Mouse (Mus musculus): Measurements from ENCODE around the gene Acss1. TPM values are rescaled to one million over a fixed set of nuclear protein-coding genes. Genes with fewer than 3 reads are reported as not detected.
A peak's percentile ranks its signal among the peaks of the same experiment; 100 is the strongest.

The Acss1 gene
- total RNA-seq (2021) (100 to 1,000 TPM; 256 to 332 TPM), polyA plus RNA-seq (2012; rRNA removed) (301 and 494 TPM in 2 replicates)
- long read RNA-seq, transcript Acss1-201 (14 exons, 3,618 nt), result major isoform, 521 of 577 reads
- long read RNA-seq, partial matches to known transcripts, result 20 of 577 reads
- long read RNA-seq, other reads (novel, unspliced or antisense), result 36 of 577 reads

GRCm38 (mm10) chr2:150667820-150668766, at the start of gene Acss1:
Acss1 (minus strand) TSS chr2:150668500.
- peak within 1 kb of the TSS; percentile 84 for H3K27ac ChIP-seq
- peak within 1 kb of the TSS; percentile 94 for H3K9ac ChIP-seq (ENCODE audit: low read depth, low read length)
- H3K79me2 ChIP-seq (replicated peaks; ENCODE audit: control insufficient read depth, insufficient read depth, low read length), result no peaks in the 10 kb centered on the region; the same call in 1 of the 2 replicates
- TF ChIP-seq POLR2A (IDR thresholded peaks at IDR 0.05; ENCODE audit: insufficient read depth, low read depth, low read length) (peak; percentile 66), EP300 (IDR thresholded peaks at IDR 0.05; ENCODE audit: insufficient read depth, low read depth, low read length) (peak; percentile 2; the same call in 1 of the 2 replicates), CTCF (IDR thresholded peaks at IDR 0.05) (no peak)
- H3K4me3 ChIP-seq, result peak within 1 kb of the TSS; percentile 78
- intact Hi-C loops (cut with DNase I), result no loop called here
- WGBS, result 2% methylated on average over 59 of the region's 61 CpGs
- H3K4me1 ChIP-seq (ENCODE audit: control insufficient read depth, insufficient read depth, low read length), result peaks cover 7% of the 10 kb centered on the region
- H3K36me3 ChIP-seq (ENCODE audit: control insufficient read depth, insufficient read depth, low read length), result peaks cover 6% of the 10 kb centered on the region; the same call in 1 of the 2 replicates
- DNase-seq, result peak; percentile 86
- no peaks in the 10 kb centered on the region for H3K27me3 ChIP-seq (ENCODE audit: control insufficient read depth, insufficient read depth, low read length)

DNA sequence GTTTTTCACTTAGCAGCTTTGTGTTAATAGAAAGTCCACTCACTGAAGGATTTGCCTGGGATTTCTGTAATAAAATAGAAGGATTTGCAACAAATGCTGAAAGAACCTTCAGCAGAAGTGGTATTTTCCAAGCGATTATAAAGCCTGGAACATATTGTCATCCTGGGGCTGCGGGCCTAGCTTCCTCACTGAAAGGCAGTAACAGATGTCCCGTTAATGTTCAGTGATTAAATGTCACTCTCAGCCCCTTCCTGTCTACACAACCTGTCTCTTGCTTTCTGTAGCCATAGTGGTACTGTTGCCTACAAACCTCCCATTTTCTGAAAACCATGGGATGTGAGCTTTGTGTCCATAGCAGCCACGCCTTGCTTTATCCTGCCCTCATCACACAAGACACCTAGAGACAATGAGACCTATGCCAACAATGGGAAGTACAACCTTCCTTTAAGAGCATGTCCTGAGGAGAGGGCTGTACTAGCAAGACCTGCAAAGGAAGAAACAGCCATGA, 43.9 kb upstream of the Acss1 start:
- intact Hi-C loops (cut with DNase I), result no loop called here
- H3K4me1 ChIP-seq (ENCODE audit: control insufficient read depth, insufficient read depth, low read length), result no peaks in the 10 kb centered on the region
- no peaks in the 10 kb centered on the region for H3K36me3 ChIP-seq (ENCODE audit: control insufficient read depth, insufficient read depth, low read length)
- no peak overlapping the region for H3K27ac ChIP-seq
- no peak for DNase-seq
- no peaks in the 10 kb centered on the region for H3K79me2 ChIP-seq (replicated peaks; ENCODE audit: control insufficient read depth, insufficient read depth, low read length)
- H3K27me3 ChIP-seq (ENCODE audit: control insufficient read depth, insufficient read depth, low read length), result no peaks in the 10 kb centered on the region
- no peak for TF ChIP-seq EP300 (IDR thresholded peaks at IDR 0.05; ENCODE audit: insufficient read depth, low read depth, low read length)
- TF ChIP-seq POLR2A (IDR thresholded peaks at IDR 0.05; ENCODE audit: insufficient read depth, low read depth, low read length), result no peak
- no peak overlapping the region for H3K9ac ChIP-seq (ENCODE audit: low read depth, low read length)
- 75% methylated on average over 4 of the region's 4 CpGs for WGBS
- no peak overlapping the region for H3K4me3 ChIP-seq

GRCm38 (mm10) chr2:150691481-150692170, 23.3 kb upstream of the Acss1 start:
- TF ChIP-seq CTCF (IDR thresholded peaks at IDR 0.05) (no peak), EP300 (IDR thresholded peaks at IDR 0.05; ENCODE audit: insufficient read depth, low read depth, low read length) (no peak), POLR2A (IDR thresholded peaks at IDR 0.05; ENCODE audit: insufficient read depth, low read depth, low read length) (no peak)
- Histone ChIP-seq H3K27ac (no peak overlapping the region), H3K4me1 (ENCODE audit: control insufficient read depth, insufficient read depth, low read length) (no peaks in the 10 kb centered on the region), H3K27me3 (ENCODE audit: control insufficient read depth, insufficient read depth, low read length) (peaks cover 10% of the 10 kb centered on the region), H3K4me3 (no peak overlapping the region), H3K79me2 (replicated peaks; ENCODE audit: control insufficient read depth, insufficient read depth, low read length) (no peaks in the 10 kb centered on the region), H3K9ac (ENCODE audit: low read depth, low read length) (no peak overlapping the region), H3K36me3 (ENCODE audit: control insufficient read depth, insufficient read depth, low read length) (no peaks in the 10 kb centered on the region)
- 63% methylated on average over 6 of the region's 6 CpGs for WGBS
- no peak for DNase-seq
- intact Hi-C loops (cut with DNase I), result no loop called here

DNA sequence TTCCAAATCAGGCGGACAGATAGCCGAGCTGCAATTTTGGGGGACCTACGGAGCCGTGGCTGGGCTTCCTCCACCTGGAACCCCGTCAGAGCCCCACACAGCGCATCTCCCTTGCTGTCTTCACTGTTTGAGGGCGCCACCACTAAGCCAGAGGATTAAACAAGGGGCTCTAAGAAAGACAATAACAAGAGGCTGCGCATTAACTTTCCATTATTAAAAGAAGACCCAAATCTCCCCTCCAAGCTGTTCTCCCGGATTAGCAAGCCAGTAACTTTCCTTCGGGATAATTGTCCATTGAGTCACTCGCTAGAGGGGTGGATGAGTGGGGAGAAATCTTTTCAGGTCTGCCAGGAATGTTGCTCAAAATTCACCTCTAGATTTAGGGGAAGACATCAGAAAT, 21.9 kb upstream of the Acss1 start:
- Histone ChIP-seq H3K79me2 (replicated peaks; ENCODE audit: control insufficient read depth, insufficient read depth, low read length) (no peaks in the 10 kb centered on the region), H3K4me1 (ENCODE audit: control insufficient read depth, insufficient read depth, low read length) (no peaks in the 10 kb centered on the region), H3K36me3 (ENCODE audit: control insufficient read depth, insufficient read depth, low read length) (no peaks in the 10 kb centered on the region), H3K4me3 (no peak overlapping the region), H3K27ac (no peak overlapping the region), H3K9ac (ENCODE audit: low read depth, low read length) (no peak overlapping the region), H3K27me3 (ENCODE audit: control insufficient read depth, insufficient read depth, low read length) (peaks cover 10% of the 10 kb centered on the region)
- intact Hi-C loops (cut with DNase I), result no loop called here
- DNase-seq, result no peak
- WGBS, result 13% methylated on average over 11 of the region's 11 CpGs
- TF ChIP-seq POLR2A (IDR thresholded peaks at IDR 0.05; ENCODE audit: insufficient read depth, low read depth, low read length) (no peak), CTCF (IDR thresholded peaks at IDR 0.05) (no peak), EP300 (IDR thresholded peaks at IDR 0.05; ENCODE audit: insufficient read depth, low read depth, low read length) (no peak)

DNA sequence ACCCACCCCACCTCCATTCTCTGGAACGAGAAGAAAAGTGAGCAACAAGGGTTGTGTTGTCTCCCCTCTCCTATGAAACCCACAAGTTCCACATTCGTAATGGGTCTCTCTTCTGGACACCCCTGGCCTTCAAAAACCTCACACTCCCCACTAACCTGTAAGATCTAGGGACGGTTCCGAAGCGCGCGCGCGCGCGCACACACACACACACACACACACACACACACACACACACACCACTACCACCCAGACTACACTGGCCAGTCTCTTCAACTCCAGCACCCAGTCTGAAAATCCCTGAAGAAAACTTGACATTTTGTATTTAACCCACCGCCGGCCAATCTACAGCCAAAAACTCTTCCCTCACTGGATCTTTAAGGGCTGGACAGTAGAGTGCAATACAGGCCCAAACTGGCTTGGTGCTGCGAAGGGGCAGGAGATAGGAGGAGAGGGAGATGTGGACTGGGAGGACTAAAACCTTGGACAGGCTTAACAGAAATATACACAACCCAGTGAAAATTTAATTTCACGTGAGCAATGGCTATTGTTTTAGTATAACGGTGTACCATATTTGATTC, 21.0 kb upstream of the Acss1 start, which contains the start of gene Vsx1:
Gene Vsx1, minus strand, starts transcription at position 138 of the 578 bp plus-strand sequence.
- TF ChIP-seq CTCF (IDR thresholded peaks at IDR 0.05) (no peak), EP300 (IDR thresholded peaks at IDR 0.05; ENCODE audit: insufficient read depth, low read depth, low read length) (no peak), POLR2A (IDR thresholded peaks at IDR 0.05; ENCODE audit: insufficient read depth, low read depth, low read length) (no peak)
- Histone ChIP-seq H3K27me3 (ENCODE audit: control insufficient read depth, insufficient read depth, low read length) (peaks cover 11% of the 10 kb centered on the region), H3K4me3 (peak within 1 kb of the TSS; percentile 22), H3K9ac (ENCODE audit: low read depth, low read length) (no peak within 1 kb of the TSS), H3K36me3 (ENCODE audit: control insufficient read depth, insufficient read depth, low read length) (no peaks in the 10 kb centered on the region), H3K4me1 (ENCODE audit: control insufficient read depth, insufficient read depth, low read length) (no peaks in the 10 kb centered on the region), H3K79me2 (replicated peaks; ENCODE audit: control insufficient read depth, insufficient read depth, low read length) (no peaks in the 10 kb centered on the region), H3K27ac (no peak within 1 kb of the TSS)
- no peak for DNase-seq
- intact Hi-C loops (cut with DNase I), result no loop called here
- 49% methylated on average over 16 of the region's 16 CpGs for WGBS
